Mouse (Mus musculus) cerebellum, adult 2 months (tissue): ENCODE results near the gene Ism2. TPM values are rescaled to one million over a fixed set of nuclear protein-coding genes. Genes with fewer than 3 reads are reported as not detected.

Experiments
- DNase-seq, 2 experiments: peaks; one replicate each; pipeline ENCODE4 v3.0.0; 2021
- H3K27ac ChIP-seq: fragments of 200-500 bp; 2 replicates; pipeline ENCODE4 v1.5.1; 2012; ENCODE audit warnings: low read length, control low read depth, inconsistent platforms; ENCODE audit not compliant: insufficient read depth
- H3K27me3 ChIP-seq: fragments of 200-500 bp; 2 replicates; pipeline ENCODE4 v1.6.1; 2012; ENCODE audit warnings: inconsistent platforms, mild to moderate bottlenecking, low read length, moderate library complexity; ENCODE audit not compliant: control insufficient read depth, insufficient read depth
- H3K4me1 ChIP-seq: fragments of 200-500 bp; 2 replicates; pipeline ENCODE4 v1.6.1; 2011; ENCODE audit warnings: low read length; ENCODE audit not compliant: control insufficient read depth, insufficient read depth
- H3K4me3 ChIP-seq: fragments of 200-500 bp; replicated peaks from 2 replicates; pipeline ENCODE3; 2011; ENCODE audit warnings: mild to moderate bottlenecking, low read depth, low read length, control low read depth; ENCODE audit not compliant: insufficient read depth
- CTCF ChIP-seq: fragments of 200-500 bp; IDR thresholded peaks from 2 replicates; pipeline ENCODE4 v1.5.1; 2011; ENCODE audit warnings: low read depth, mild to moderate bottlenecking, control low read depth, low read length, moderate library complexity, borderline replicate concordance; ENCODE audit not compliant: insufficient read depth
- POLR2A ChIP-seq: fragments of 200-500 bp; IDR thresholded peaks from 2 replicates; pipeline ENCODE4 v1.6.1; 2011; ENCODE audit warnings: low read length, control low read depth, borderline replicate concordance; ENCODE audit not compliant: insufficient read depth
- WGBS: fragments of 180-500 bp; shearing (Covaris S2); methylation state at CpG from one replicate; pipeline ENCODE4 v1.1.7; 2018; 5-methylcytosine and 5-hydroxymethylcytosine counted together
- polyA plus RNA-seq: library from polyadenylated mRNA; depleted of rRNA; stranded (reverse); fragments of >200 nt; gene quantifications from 2 replicates; pipeline ENCODE4 v1.2.3, GENCODE M21; 2012

Gene Ism2
- polyA plus RNA-seq, 1 experiment, result 0.26 TPM

- no peak overlapping the region for H3K4me3 ChIP-seq
- no peak for TF ChIP-seq POLR2A
- no peak for TF ChIP-seq CTCF
- H3K27ac ChIP-seq, result no peak overlapping the region
- DNase-seq, result peak; percentile 50 to 55
- H3K4me1 ChIP-seq, result peaks cover 9% of the 10 kb centered on the region; the same call in 1 of the 2 replicates
- WGBS, result 9% methylated on average over 13 of the region's 13 CpGs
- no peaks in the 10 kb centered on the region for H3K27me3 ChIP-seq
Observed at GRCm38 (mm10) chr12:87305767-87306583, 6.5 kb upstream of the Ism2 start.

DNA sequence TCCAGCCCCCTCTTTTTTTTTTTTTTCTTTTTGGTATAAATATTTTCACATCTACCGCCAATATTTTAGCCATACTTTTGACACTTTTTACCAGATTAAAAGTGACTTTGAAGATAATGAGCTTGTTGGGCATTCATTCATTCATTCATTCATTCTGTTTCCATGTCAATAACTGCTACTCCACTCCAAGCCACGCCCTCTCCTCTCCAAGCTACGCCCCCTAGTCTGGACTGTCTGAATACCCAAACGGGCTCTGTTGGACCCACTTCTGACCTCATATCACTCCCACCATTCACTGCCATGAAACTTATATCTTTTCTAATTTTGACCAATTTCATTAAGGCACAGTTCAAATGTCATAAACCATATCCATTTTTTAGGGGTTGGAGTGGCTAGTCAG lies 1.7 kb upstream of the Ism2 start:
- Histone ChIP-seq H3K27ac (no peak overlapping the region), H3K4me3 (no peak overlapping the region), H3K4me1 (peaks cover 8% of the 10 kb centered on the region; the same call in 1 of the 2 replicates), H3K27me3 (peaks cover 1% of the 10 kb centered on the region; the same call in 1 of the 2 replicates)
- TF ChIP-seq POLR2A (no peak), CTCF (no peak)
- WGBS, result 61% methylated on average over 4 of the region's 4 CpGs
- DNase-seq, result no peak

DNA sequence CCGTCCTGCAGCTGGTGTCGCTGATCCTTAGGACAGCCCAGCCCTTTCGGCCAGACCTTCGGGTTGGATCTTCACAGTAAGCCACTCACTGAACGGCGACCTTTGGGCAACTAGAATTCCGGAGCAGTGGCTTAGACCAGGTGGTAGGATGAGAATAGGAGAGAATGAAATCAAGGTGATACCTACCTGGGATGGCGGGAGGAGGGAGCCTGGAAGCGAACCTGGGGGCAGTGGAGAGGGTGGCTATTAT lies 861 bp upstream of the Ism2 start:
- Histone ChIP-seq H3K27me3 (peaks cover 1% of the 10 kb centered on the region; the same call in 1 of the 2 replicates), H3K4me1 (peaks cover 4% of the 10 kb centered on the region; the same call in 1 of the 2 replicates), H3K27ac (no peak overlapping the region), H3K4me3 (peak overlapping the region; percentile 56)
- no peak for DNase-seq
- TF ChIP-seq POLR2A (no peak), CTCF (no peak)
- 5% methylated on average over 9 of the region's 9 CpGs for WGBS

DNA sequence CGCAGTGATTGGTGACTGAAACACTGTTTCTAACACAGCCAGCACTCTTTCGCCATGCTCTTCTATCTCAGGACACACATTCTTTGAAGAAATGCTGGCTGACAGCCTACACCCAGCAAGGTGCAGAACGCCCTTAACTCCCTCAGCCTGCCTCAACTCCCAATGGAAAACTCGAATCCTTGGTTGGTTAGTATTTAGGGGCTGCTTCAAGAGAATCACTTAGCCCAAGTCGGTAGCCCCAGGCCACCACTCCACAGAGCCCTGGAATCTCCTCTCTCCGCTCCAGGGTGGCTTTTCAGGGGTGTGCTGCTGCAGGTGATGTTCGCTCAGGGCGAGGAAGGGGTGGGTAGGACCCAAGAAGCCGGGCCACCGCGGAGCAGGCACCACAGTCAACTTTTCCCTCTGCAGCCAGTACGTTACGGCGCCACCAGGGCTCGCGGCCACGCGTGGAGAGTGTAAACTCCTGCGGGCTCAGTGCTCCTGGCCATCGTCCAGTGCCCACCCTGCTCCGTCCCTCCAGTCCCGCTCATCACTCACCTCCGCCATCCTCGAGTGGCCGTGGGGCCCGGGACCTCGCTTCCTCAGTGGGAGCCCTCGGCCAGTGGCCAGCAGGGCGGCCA lies 358 bp downstream of the Ism2 start:
- H3K27me3 ChIP-seq, result peaks cover 1% of the 10 kb centered on the region; the same call in 1 of the 2 replicates
- DNase-seq, result peak in 1 of 2 experiments; percentile 47
- WGBS, result 8% methylated on average over 29 of the region's 29 CpGs

GRCm38 (mm10) chr12:87293934-87294333 lies 5.6 kb downstream of the Ism2 start:
- Histone ChIP-seq H3K27ac (no peak overlapping the region), H3K4me3 (no peak overlapping the region), H3K4me1 (no peaks in the 10 kb centered on the region), H3K27me3 (no peaks in the 10 kb centered on the region)
- DNase-seq, result no peak
- WGBS, result 63% methylated on average over 6 of the region's 6 CpGs
- TF ChIP-seq CTCF (no peak), POLR2A (no peak)

More for the DNA sequence above, 358 bp downstream of the Ism2 start:
- Histone ChIP-seq H3K4me1 (peaks cover 4% of the 10 kb centered on the region; the same call in 1 of the 2 replicates), H3K4me3 (peak overlapping the region; percentile 56), H3K27ac (no peak overlapping the region)
- TF ChIP-seq CTCF, result no peak
- TF ChIP-seq POLR2A, result no peak

DNA sequence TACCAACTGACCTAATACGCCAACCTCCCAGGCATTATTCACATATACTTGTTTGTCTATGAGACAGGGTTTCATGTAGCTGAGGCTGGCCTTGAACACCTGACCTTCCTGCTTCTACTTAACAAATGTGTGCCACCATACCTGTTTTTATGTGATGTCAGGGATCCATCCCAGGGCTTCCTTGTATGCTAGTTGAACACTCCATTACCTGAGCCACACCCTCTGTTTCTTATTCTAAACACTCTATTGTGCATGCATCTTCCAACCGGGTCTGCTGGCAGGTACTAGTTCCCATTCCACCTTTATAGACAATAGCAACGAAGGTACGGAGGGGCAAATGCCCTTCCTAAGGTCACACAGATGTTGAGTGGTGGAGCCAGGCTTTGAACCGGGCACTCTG lies 10.4 kb downstream of the Ism2 start:
- DNase-seq, result no peak
- Histone ChIP-seq H3K4me3 (no peak overlapping the region), H3K27me3 (no peaks in the 10 kb centered on the region), H3K4me1 (no peaks in the 10 kb centered on the region), H3K27ac (no peak overlapping the region)
- TF ChIP-seq CTCF (no peak), POLR2A (no peak)
- WGBS, result 92% methylated on average over 5 of the region's 5 CpGs

DNA sequence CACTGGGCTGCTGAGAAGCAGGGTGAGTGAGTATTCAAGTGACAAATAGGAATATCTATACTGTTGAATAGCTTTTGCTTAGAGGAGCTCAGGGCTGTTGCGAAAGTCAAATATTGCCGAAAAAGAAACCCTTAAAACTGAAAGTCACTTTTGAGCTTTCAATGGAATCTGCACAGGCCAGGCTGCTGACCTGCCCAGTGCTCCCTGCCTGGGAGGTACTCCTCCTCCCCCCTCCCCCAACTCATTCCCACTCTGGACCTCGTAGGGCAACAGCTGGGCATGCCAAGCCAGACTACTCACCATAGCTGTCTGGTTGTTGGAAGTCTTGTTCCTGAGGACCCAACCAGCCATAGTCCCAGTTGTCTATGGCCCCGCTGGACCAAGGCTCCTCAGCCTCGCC lies 14.8 kb downstream of the Ism2 start:
- no peaks in the 10 kb centered on the region for H3K27me3 ChIP-seq
- no peaks in the 10 kb centered on the region for H3K4me1 ChIP-seq
- WGBS, result 84% methylated on average over 5 of the region's 5 CpGs
- no peak overlapping the region for H3K27ac ChIP-seq
- H3K4me3 ChIP-seq, result no peak overlapping the region
- no peak for DNase-seq
- TF ChIP-seq POLR2A (no peak), CTCF (no peak)

GRCm38 (mm10) chr12:87284268-87284667 lies 15.2 kb downstream of the Ism2 start:
- TF ChIP-seq POLR2A (no peak), CTCF (no peak)
- no peak for DNase-seq
- no peaks in the 10 kb centered on the region for H3K4me1 ChIP-seq
- no peaks in the 10 kb centered on the region for H3K27me3 ChIP-seq
- no peak overlapping the region for H3K4me3 ChIP-seq
- WGBS, result 77% methylated on average over 4 of the region's 4 CpGs
- H3K27ac ChIP-seq, result no peak overlapping the region
